Mouse (Mus musculus): Measurements from ENCODE around the gene Bbs9. TPM values are rescaled to one million over a fixed set of nuclear protein-coding genes. Genes with fewer than 3 reads are reported as not detected.

Gene Bbs9
- polyA plus RNA-seq, 1 experiment from 2014 or later = 18.4 TPM

- 92% methylated on average over 6 of the region's 6 CpGs for WGBS
- Histone ChIP-seq H3K9me3 (ENCODE audit: control insufficient read depth, low read length) (no peaks in the 10 kb centered on the region), H3K27ac (ENCODE audit: low read depth, low read length) (no peak overlapping the region), H3K36me3 (ENCODE audit: control insufficient read depth, insufficient read depth, low read length) (no peaks in the 10 kb centered on the region), H3K9ac (ENCODE audit: low read length) (no peak overlapping the region), H3K27me3 (ENCODE audit: control insufficient read depth, insufficient read depth, low read length) (no peaks in the 10 kb centered on the region), H3K4me3 (ENCODE audit: low read depth, low read length) (no peak overlapping the region), H3K4me2 (ENCODE audit: low read depth, low read length, severe bottlenecking) (no peak overlapping the region), H3K4me1 (replicated peaks; ENCODE audit: control insufficient read depth, insufficient read depth, low read length) (no peaks in the 10 kb centered on the region)
- ATAC-seq (replicated peaks; ENCODE audit: low FRiP score) (no peak), DNase-seq (ENCODE audit: low spot score) (no peak)
Measured at GRCm38 (mm10) chr9:22645844-22646390, 170.4 kb downstream of the Bbs9 start.

GRCm38 (mm10) chr9:22646461-22646860 lies 170.9 kb downstream of the Bbs9 start:
- Histone ChIP-seq H3K4me3 (ENCODE audit: low read depth, low read length) (no peak overlapping the region), H3K27me3 (ENCODE audit: control insufficient read depth, insufficient read depth, low read length) (no peaks in the 10 kb centered on the region), H3K27ac (ENCODE audit: low read depth, low read length) (no peak overlapping the region), H3K9me3 (ENCODE audit: control insufficient read depth, low read length) (no peaks in the 10 kb centered on the region), H3K4me1 (replicated peaks; ENCODE audit: control insufficient read depth, insufficient read depth, low read length) (no peaks in the 10 kb centered on the region), H3K4me2 (ENCODE audit: low read depth, low read length, severe bottlenecking) (no peak overlapping the region), H3K36me3 (ENCODE audit: control insufficient read depth, insufficient read depth, low read length) (no peaks in the 10 kb centered on the region), H3K9ac (ENCODE audit: low read length) (no peak overlapping the region)
- ATAC-seq (replicated peaks; ENCODE audit: low FRiP score) (no peak), DNase-seq (ENCODE audit: low spot score) (no peak)
- WGBS = 89% methylated on average over 3 of the region's 3 CpGs

- Histone ChIP-seq H3K27me3 (ENCODE audit: control insufficient read depth, insufficient read depth, low read length) (no peaks in the 10 kb centered on the region), H3K4me2 (ENCODE audit: low read depth, low read length, severe bottlenecking) (no peak overlapping the region), H3K36me3 (ENCODE audit: control insufficient read depth, insufficient read depth, low read length) (no peaks in the 10 kb centered on the region), H3K4me1 (replicated peaks; ENCODE audit: control insufficient read depth, insufficient read depth, low read length) (no peaks in the 10 kb centered on the region), H3K27ac (ENCODE audit: low read depth, low read length) (no peak overlapping the region), H3K9ac (ENCODE audit: low read length) (no peak overlapping the region), H3K4me3 (ENCODE audit: low read depth, low read length) (no peak overlapping the region), H3K9me3 (ENCODE audit: control insufficient read depth, low read length) (no peaks in the 10 kb centered on the region)
- 97% methylated on average over 3 of the region's 3 CpGs for WGBS
- no peak for ATAC-seq (replicated peaks; ENCODE audit: low FRiP score)
- no peak for DNase-seq (ENCODE audit: low spot score)
Measured at GRCm38 (mm10) chr9:22648163-22648562, 172.6 kb downstream of the Bbs9 start.

GRCm38 (mm10) chr9:22649606-22650005 lies 174.1 kb downstream of the Bbs9 start:
- H3K4me1 ChIP-seq (replicated peaks; ENCODE audit: control insufficient read depth, insufficient read depth, low read length) = no peaks in the 10 kb centered on the region; the same call in 1 of the 2 replicates
- H3K9ac ChIP-seq (ENCODE audit: low read length) = no peak overlapping the region
- no peak overlapping the region for H3K4me2 ChIP-seq (ENCODE audit: low read depth, low read length, severe bottlenecking)
- ATAC-seq (replicated peaks; ENCODE audit: low FRiP score) (no peak), DNase-seq (ENCODE audit: low spot score) (no peak)
- H3K4me3 ChIP-seq (ENCODE audit: low read depth, low read length) = no peak overlapping the region
- H3K9me3 ChIP-seq (ENCODE audit: control insufficient read depth, low read length) = no peaks in the 10 kb centered on the region
- H3K27ac ChIP-seq (ENCODE audit: low read depth, low read length) = no peak overlapping the region
- no peaks in the 10 kb centered on the region for H3K27me3 ChIP-seq (ENCODE audit: control insufficient read depth, insufficient read depth, low read length)
- 87% methylated on average over 10 of the region's 10 CpGs for WGBS
- no peaks in the 10 kb centered on the region for H3K36me3 ChIP-seq (ENCODE audit: control insufficient read depth, insufficient read depth, low read length)

- ATAC-seq (replicated peaks; ENCODE audit: low FRiP score) (no peak), DNase-seq (ENCODE audit: low spot score) (no peak)
- Histone ChIP-seq H3K4me2 (ENCODE audit: low read depth, low read length, severe bottlenecking) (no peak overlapping the region), H3K4me3 (ENCODE audit: low read depth, low read length) (no peak overlapping the region), H3K4me1 (replicated peaks; ENCODE audit: control insufficient read depth, insufficient read depth, low read length) (no peaks in the 10 kb centered on the region; the same call in 1 of the 2 replicates), H3K27ac (ENCODE audit: low read depth, low read length) (no peak overlapping the region), H3K9me3 (ENCODE audit: control insufficient read depth, low read length) (no peaks in the 10 kb centered on the region), H3K27me3 (ENCODE audit: control insufficient read depth, insufficient read depth, low read length) (no peaks in the 10 kb centered on the region), H3K9ac (ENCODE audit: low read length) (no peak overlapping the region), H3K36me3 (ENCODE audit: control insufficient read depth, insufficient read depth, low read length) (no peaks in the 10 kb centered on the region)
- WGBS = 96% methylated on average over 1 of the region's 1 CpGs
Measured at GRCm38 (mm10) chr9:22650781-22651180, 175.3 kb downstream of the Bbs9 start.

GRCm38 (mm10) chr9:22651619-22652018 lies 176.1 kb downstream of the Bbs9 start:
- no peaks in the 10 kb centered on the region for H3K36me3 ChIP-seq (ENCODE audit: control insufficient read depth, insufficient read depth, low read length)
- no peaks in the 10 kb centered on the region; the same call in 1 of the 2 replicates for H3K4me1 ChIP-seq (replicated peaks; ENCODE audit: control insufficient read depth, insufficient read depth, low read length)
- no peaks in the 10 kb centered on the region for H3K27me3 ChIP-seq (ENCODE audit: control insufficient read depth, insufficient read depth, low read length)
- 94% methylated on average over 3 of the region's 3 CpGs for WGBS
- H3K9ac ChIP-seq (ENCODE audit: low read length) = no peak overlapping the region
- DNase-seq (ENCODE audit: low spot score) = no peak
- no peak overlapping the region for H3K27ac ChIP-seq (ENCODE audit: low read depth, low read length)
- ATAC-seq (replicated peaks; ENCODE audit: low FRiP score) = no peak
- no peaks in the 10 kb centered on the region for H3K9me3 ChIP-seq (ENCODE audit: control insufficient read depth, low read length)
- H3K4me2 ChIP-seq (ENCODE audit: low read depth, low read length, severe bottlenecking) = no peak overlapping the region
- no peak overlapping the region for H3K4me3 ChIP-seq (ENCODE audit: low read depth, low read length)

GRCm38 (mm10) chr9:22654726-22655393 lies 179.3 kb downstream of the Bbs9 start:
- DNase-seq (ENCODE audit: low spot score) = no peak

GRCm38 (mm10) chr9:22657216-22657615 lies 181.7 kb downstream of the Bbs9 start:
- WGBS = 92% methylated on average over 5 of the region's 5 CpGs

More at GRCm38 (mm10) chr9:22654726-22655393, 179.3 kb downstream of the Bbs9 start:
- Histone ChIP-seq H3K9me3 (ENCODE audit: control insufficient read depth, low read length) (no peaks in the 10 kb centered on the region), H3K4me2 (ENCODE audit: low read depth, low read length, severe bottlenecking) (no peak overlapping the region), H3K27ac (ENCODE audit: low read depth, low read length) (no peak overlapping the region), H3K9ac (ENCODE audit: low read length) (no peak overlapping the region), H3K27me3 (ENCODE audit: control insufficient read depth, insufficient read depth, low read length) (no peaks in the 10 kb centered on the region), H3K4me1 (replicated peaks; ENCODE audit: control insufficient read depth, insufficient read depth, low read length) (no peaks in the 10 kb centered on the region; the same call in 1 of the 2 replicates), H3K4me3 (ENCODE audit: low read depth, low read length) (no peak overlapping the region), H3K36me3 (ENCODE audit: control insufficient read depth, insufficient read depth, low read length) (no peaks in the 10 kb centered on the region)
- ATAC-seq (replicated peaks; ENCODE audit: low FRiP score) = no peak
- WGBS = 65% methylated on average over 11 of the region's 11 CpGs

GRCm38 (mm10) chr9:22665155-22665554 lies 189.6 kb downstream of the Bbs9 start:
- Histone ChIP-seq H3K27ac (ENCODE audit: low read depth, low read length) (no peak overlapping the region), H3K9ac (ENCODE audit: low read length) (no peak overlapping the region), H3K4me3 (ENCODE audit: low read depth, low read length) (no peak overlapping the region), H3K36me3 (ENCODE audit: control insufficient read depth, insufficient read depth, low read length) (no peaks in the 10 kb centered on the region), H3K27me3 (ENCODE audit: control insufficient read depth, insufficient read depth, low read length) (no peaks in the 10 kb centered on the region), H3K4me1 (replicated peaks; ENCODE audit: control insufficient read depth, insufficient read depth, low read length) (no peaks in the 10 kb centered on the region), H3K4me2 (ENCODE audit: low read depth, low read length, severe bottlenecking) (no peak overlapping the region), H3K9me3 (ENCODE audit: control insufficient read depth, low read length) (no peaks in the 10 kb centered on the region)
- ATAC-seq (replicated peaks; ENCODE audit: low FRiP score) = no peak
- DNase-seq (ENCODE audit: low spot score) = no peak
- WGBS = 88% methylated on average over 8 of the region's 8 CpGs

More at GRCm38 (mm10) chr9:22657216-22657615, 181.7 kb downstream of the Bbs9 start:
- DNase-seq (ENCODE audit: low spot score) = no peak
- no peak for ATAC-seq (replicated peaks; ENCODE audit: low FRiP score)
- Histone ChIP-seq H3K4me2 (ENCODE audit: low read depth, low read length, severe bottlenecking) (no peak overlapping the region), H3K27me3 (ENCODE audit: control insufficient read depth, insufficient read depth, low read length) (no peaks in the 10 kb centered on the region), H3K4me1 (replicated peaks; ENCODE audit: control insufficient read depth, insufficient read depth, low read length) (no peaks in the 10 kb centered on the region; the same call in 1 of the 2 replicates), H3K4me3 (ENCODE audit: low read depth, low read length) (no peak overlapping the region), H3K36me3 (ENCODE audit: control insufficient read depth, insufficient read depth, low read length) (no peaks in the 10 kb centered on the region), H3K9ac (ENCODE audit: low read length) (no peak overlapping the region), H3K9me3 (ENCODE audit: control insufficient read depth, low read length) (no peaks in the 10 kb centered on the region), H3K27ac (ENCODE audit: low read depth, low read length) (no peak overlapping the region)

Data from forebrain, embryonic 11.5 days (tissue).